In genomic region chr13:90401496-90401895, GRCm38 (mm10) we compare ENCODE assay signal across 19 mouse cellular contexts.
A peak's percentile ranks its signal among the peaks of the same experiment; 100 is the strongest.
DNase-seq lines count a peak whose midpoint lies in the region; ATAC-seq lines count a peak whose summit lies in the region.
"Had no signal": no experiment of that assay in that cellular context is flagged by ENCODE, and none has a peak within 500 bp of the region (broad histone marks: within the 10 kb centered on the region; RNA-seq: fewer than 3 reads in every experiment).

No protein-coding gene starts in this region.

- H3K4me3 ChIP-seq in midbrain, embryonic 11.5 days (ENCODE audit: low read depth, low read length) = no peak overlapping the region
- H3K4me3 ChIP-seq in midbrain, embryonic 14.5 days (replicated peaks; ENCODE audit: low read depth, low read length) = no peak overlapping the region
- no peak overlapping the region for H3K4me3 ChIP-seq in neural tube, embryonic 11.5 days (ENCODE audit: low read depth, low read length)

- H3K27ac ChIP-seq in midbrain, embryonic 11.5 days (ENCODE audit: low read depth, low read length) = no peak overlapping the region
- H3K27ac ChIP-seq in midbrain, embryonic 14.5 days (replicated peaks; ENCODE audit: low read depth, low read length) = no peak overlapping the region
- H3K27ac ChIP-seq in neural tube, embryonic 11.5 days (ENCODE audit: low read depth, low read length) = no peak overlapping the region

- H3K4me1 ChIP-seq in midbrain, embryonic 11.5 days (ENCODE audit: control insufficient read depth, insufficient read depth, low read length) = no peaks in the 10 kb centered on the region
- H3K4me1 ChIP-seq in midbrain, embryonic 14.5 days (ENCODE audit: control insufficient read depth, insufficient read depth, low read length) = no peaks in the 10 kb centered on the region
- H3K4me1 ChIP-seq in neural tube, embryonic 11.5 days (ENCODE audit: control insufficient read depth, insufficient read depth, low read length) = no peaks in the 10 kb centered on the region

- peak; percentile 75 for DNase-seq in midbrain, embryonic 11.5 days (ENCODE audit: low spot score, missing footprints)
- DNase-seq in midbrain, embryonic 14.5 days = no peak
- no peak for DNase-seq in neural tube, embryonic 11.5 days (ENCODE audit: low spot score)
- no peak for DNase-seq in neural tube, embryonic 10.5 days (ENCODE audit: extremely low spot score, low spot score)
- DNase-seq: adrenal gland, adult 2 months; adrenal gland, adult 8-10 months; adrenal gland, postnatal 10 days; adrenal gland, postnatal 14 days; adrenal gland, postnatal 25 days; adrenal gland, postnatal 36 days; B cell, adult 2 months; cerebellum, adult 11 months; cerebellum, adult 11-12 months; cerebellum, adult 18-20 months had no signal

- no peaks in the 10 kb centered on the region for H3K36me3 ChIP-seq in midbrain, embryonic 11.5 days (ENCODE audit: control insufficient read depth, insufficient read depth, low read length)
- no peaks in the 10 kb centered on the region for H3K36me3 ChIP-seq in midbrain, embryonic 14.5 days (ENCODE audit: control insufficient read depth, insufficient read depth, low read length)
- no peaks in the 10 kb centered on the region for H3K36me3 ChIP-seq in neural tube, embryonic 11.5 days (ENCODE audit: control insufficient read depth, insufficient read depth, low read length)
- H3K36me3 ChIP-seq: G1E had no signal

- WGBS in midbrain, embryonic 11.5 days = 37% methylated on average over 1 of the region's 1 CpGs
- WGBS in midbrain, embryonic 14.5 days = 20% methylated on average over 1 of the region's 1 CpGs
- 23% methylated on average over 1 of the region's 1 CpGs for WGBS in neural tube, embryonic 11.5 days

- no peak for ATAC-seq in midbrain, embryonic 11.5 days (ENCODE audit: low FRiP score)
- no peak for ATAC-seq in midbrain, embryonic 14.5 days (ENCODE audit: low FRiP score, low TSS enrichment)
- ATAC-seq in neural tube, embryonic 11.5 days (ENCODE audit: insufficient read depth, low FRiP score, low TSS enrichment) = peak; percentile 26; the same call in 1 of the 2 replicates
- ATAC-seq: activated CD4-positive, CD25-positive, alpha-beta regulatory T cell, adult 4 months; CD4-positive, CD25-positive, alpha-beta regulatory T cell, adult 4 months; Patski had no signal

- no peak overlapping the region for H3K4me2 ChIP-seq in midbrain, embryonic 11.5 days
- H3K4me2 ChIP-seq in midbrain, embryonic 14.5 days (ENCODE audit: low read length) = no peak overlapping the region
- no peak overlapping the region for H3K4me2 ChIP-seq in neural tube, embryonic 11.5 days (ENCODE audit: low read depth)

- no peak overlapping the region for H3K9ac ChIP-seq in midbrain, embryonic 11.5 days (ENCODE audit: low read length)
- H3K9ac ChIP-seq in midbrain, embryonic 14.5 days (replicated peaks; ENCODE audit: low read length) = no peak overlapping the region
- no peak overlapping the region for H3K9ac ChIP-seq in neural tube, embryonic 11.5 days (ENCODE audit: low read length)

- no peaks in the 10 kb centered on the region for H3K9me3 ChIP-seq in midbrain, embryonic 11.5 days (ENCODE audit: control insufficient read depth, low read length)
- no peaks in the 10 kb centered on the region for H3K9me3 ChIP-seq in midbrain, embryonic 14.5 days (ENCODE audit: control insufficient read depth, low read length)
- no peaks in the 10 kb centered on the region for H3K9me3 ChIP-seq in neural tube, embryonic 11.5 days (ENCODE audit: control insufficient read depth, low read length)
- H3K9me3 ChIP-seq: G1E had no signal

- no peaks in the 10 kb centered on the region for H3K27me3 ChIP-seq in midbrain, embryonic 11.5 days (ENCODE audit: control insufficient read depth, insufficient read depth, low read length)
- no peaks in the 10 kb centered on the region for H3K27me3 ChIP-seq in midbrain, embryonic 14.5 days (ENCODE audit: control insufficient read depth, insufficient read depth, low read length)
- no peaks in the 10 kb centered on the region for H3K27me3 ChIP-seq in neural tube, embryonic 11.5 days (ENCODE audit: control insufficient read depth, insufficient read depth, low read length)
- H3K27me3 ChIP-seq: CH12.LX, Patski had no signal
